Mouse (Mus musculus): ENCODE measurements at regions not wholly inside any gene's neighbourhood (a gene's known extent, or its start where the extent isn't known, plus 50 kb on each side); places are given as distances from the start of the nearest gene placed in this dataset.

DNA sequence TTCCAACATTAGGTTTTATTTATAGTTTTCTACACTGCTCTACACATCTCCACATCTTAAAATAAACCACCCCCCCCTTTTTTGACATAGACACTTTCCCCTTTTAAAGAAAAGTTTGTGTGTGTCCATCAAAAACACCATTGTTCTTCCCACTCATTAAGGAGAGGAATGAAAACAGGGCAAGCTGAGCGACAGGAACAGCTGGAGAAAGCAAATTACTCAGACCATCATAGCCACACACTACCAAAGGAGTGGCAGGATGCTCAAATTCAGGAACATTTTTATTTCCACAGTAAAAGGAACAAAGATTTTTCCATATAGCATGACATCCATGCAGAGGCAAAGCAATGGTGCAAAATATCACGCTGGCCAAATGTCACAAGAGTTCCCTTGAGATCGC is 198.6 kb downstream of the Gm11361 start:
- no peak overlapping the region for H3K27ac ChIP-seq (replicated peaks; ENCODE audit: low read depth, low read length)
- H3K9ac ChIP-seq (ENCODE audit: low read depth, low read length, severe bottlenecking): no peak overlapping the region
- WGBS: 84% methylated on average over 3 of the region's 3 CpGs
- no peak for TF ChIP-seq POLR2A (IDR thresholded peaks at IDR 0.05; ENCODE audit: borderline replicate concordance, extremely low read depth, insufficient read depth, insufficient read length)
- no peak for ATAC-seq (ENCODE audit: low FRiP score, low read depth)
- peaks cover 3% of the 10 kb centered on the region; the same call in 1 of the 2 replicates for H3K36me3 ChIP-seq (ENCODE audit: control insufficient read depth, insufficient read depth, low read length)
- no peak for DNase-seq (ENCODE audit: low spot score)
- H3K27me3 ChIP-seq (ENCODE audit: control insufficient read depth, insufficient read depth, low read length): no peaks in the 10 kb centered on the region
- H3K4me1 ChIP-seq (ENCODE audit: control insufficient read depth, insufficient read depth, low read length): no peaks in the 10 kb centered on the region
- H3K4me2 ChIP-seq (replicated peaks; ENCODE audit: low read depth, low read length, severe bottlenecking): no peak overlapping the region
- H3K9me3 ChIP-seq (ENCODE audit: control insufficient read depth, low read length): no peaks in the 10 kb centered on the region
- H3K4me3 ChIP-seq (replicated peaks; ENCODE audit: low read length): no peak overlapping the region

GRCm38 (mm10) chr13:28455016-28455415 is 197.7 kb downstream of the Gm11361 start:
- H3K9me3 ChIP-seq (ENCODE audit: control insufficient read depth, low read length): no peaks in the 10 kb centered on the region
- no peak for ATAC-seq (ENCODE audit: low FRiP score, low read depth)
- 87% methylated on average over 10 of the region's 10 CpGs for WGBS
- no peak for DNase-seq (ENCODE audit: low spot score)
- no peak overlapping the region for H3K4me3 ChIP-seq (replicated peaks; ENCODE audit: low read length)
- no peaks in the 10 kb centered on the region for H3K4me1 ChIP-seq (ENCODE audit: control insufficient read depth, insufficient read depth, low read length)
- H3K36me3 ChIP-seq (ENCODE audit: control insufficient read depth, insufficient read depth, low read length): no peaks in the 10 kb centered on the region
- H3K27ac ChIP-seq (replicated peaks; ENCODE audit: low read depth, low read length): no peak overlapping the region
- TF ChIP-seq POLR2A (IDR thresholded peaks at IDR 0.05; ENCODE audit: borderline replicate concordance, extremely low read depth, insufficient read depth, insufficient read length): no peak
- no peaks in the 10 kb centered on the region for H3K27me3 ChIP-seq (ENCODE audit: control insufficient read depth, insufficient read depth, low read length)
- H3K9ac ChIP-seq (ENCODE audit: low read depth, low read length, severe bottlenecking): no peak overlapping the region
- H3K4me2 ChIP-seq (replicated peaks; ENCODE audit: low read depth, low read length, severe bottlenecking): no peak overlapping the region

DNA sequence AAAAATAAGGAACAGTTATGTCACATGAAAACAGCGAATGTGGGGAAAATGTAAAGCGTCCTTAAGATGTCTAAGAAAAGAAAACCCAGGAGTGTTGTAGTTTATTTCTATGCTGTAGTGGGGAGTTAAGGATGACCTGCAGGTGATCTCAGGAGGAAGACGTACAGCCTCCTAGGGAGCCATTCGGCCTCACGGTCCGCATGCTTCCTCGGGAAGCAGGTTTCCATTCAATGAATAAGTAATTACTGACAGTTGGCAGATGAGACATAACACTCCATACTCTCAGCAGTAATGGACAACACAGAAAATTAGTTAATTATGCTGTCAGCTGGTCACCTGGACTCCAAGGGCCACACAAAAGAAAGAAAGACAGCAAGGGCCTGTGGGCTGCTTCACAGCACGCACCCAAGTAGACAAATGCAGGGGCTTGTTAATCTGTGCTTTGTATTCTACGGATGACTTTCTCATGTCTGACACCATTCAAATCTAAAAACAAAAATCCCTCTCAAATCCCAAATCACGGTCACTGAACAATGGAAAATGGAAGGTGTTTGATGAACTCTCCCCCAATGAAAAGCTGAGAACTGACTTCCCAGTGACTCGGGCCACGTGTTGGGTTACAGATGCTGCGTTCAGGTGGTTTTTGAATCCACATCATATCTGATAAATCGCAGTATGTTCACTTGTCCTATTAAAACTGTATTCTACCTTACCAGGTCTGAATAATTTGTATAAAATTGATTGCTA is 193.5 kb downstream of the Gm11361 start:
- no peaks in the 10 kb centered on the region for H3K27me3 ChIP-seq (ENCODE audit: control insufficient read depth, insufficient read depth, low read length)
- no peak overlapping the region for H3K27ac ChIP-seq (replicated peaks; ENCODE audit: low read depth, low read length)
- H3K4me3 ChIP-seq (replicated peaks; ENCODE audit: low read length): no peak overlapping the region
- WGBS: 87% methylated on average over 14 of the region's 14 CpGs
- no peaks in the 10 kb centered on the region for H3K4me1 ChIP-seq (ENCODE audit: control insufficient read depth, insufficient read depth, low read length)
- DNase-seq (ENCODE audit: low spot score): no peak
- no peak for TF ChIP-seq POLR2A (IDR thresholded peaks at IDR 0.05; ENCODE audit: borderline replicate concordance, extremely low read depth, insufficient read depth, insufficient read length)
- H3K36me3 ChIP-seq (ENCODE audit: control insufficient read depth, insufficient read depth, low read length): no peaks in the 10 kb centered on the region
- ATAC-seq (ENCODE audit: low FRiP score, low read depth): no peak
- no peak overlapping the region for H3K9ac ChIP-seq (ENCODE audit: low read depth, low read length, severe bottlenecking)
- H3K9me3 ChIP-seq (ENCODE audit: control insufficient read depth, low read length): no peaks in the 10 kb centered on the region
- no peak overlapping the region for H3K4me2 ChIP-seq (replicated peaks; ENCODE audit: low read depth, low read length, severe bottlenecking)

DNA sequence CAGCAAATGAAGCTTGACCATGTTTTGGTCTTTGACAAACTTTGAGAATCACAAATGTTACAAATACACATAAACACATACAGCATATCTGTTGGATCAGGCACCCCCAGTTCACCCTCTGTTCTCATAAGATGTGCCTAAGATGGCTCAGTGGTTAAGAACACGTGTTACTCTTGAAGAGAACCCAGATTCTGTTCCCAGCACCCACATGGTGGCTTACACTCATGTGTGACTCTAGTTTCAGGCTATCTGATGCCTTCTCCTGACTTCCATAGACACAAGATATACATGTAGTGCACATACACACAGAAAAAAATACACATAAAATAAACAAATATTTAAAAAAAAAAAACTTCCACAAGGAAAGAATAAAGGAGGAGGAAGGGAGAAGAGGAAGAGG is 191.7 kb downstream of the Gm11361 start:
- Histone ChIP-seq H3K27ac (replicated peaks; ENCODE audit: low read depth, low read length) (no peak overlapping the region), H3K4me2 (replicated peaks; ENCODE audit: low read depth, low read length, severe bottlenecking) (no peak overlapping the region), H3K4me3 (replicated peaks; ENCODE audit: low read length) (no peak overlapping the region), H3K4me1 (ENCODE audit: control insufficient read depth, insufficient read depth, low read length) (no peaks in the 10 kb centered on the region), H3K36me3 (ENCODE audit: control insufficient read depth, insufficient read depth, low read length) (no peaks in the 10 kb centered on the region), H3K27me3 (ENCODE audit: control insufficient read depth, insufficient read depth, low read length) (no peaks in the 10 kb centered on the region), H3K9ac (ENCODE audit: low read depth, low read length, severe bottlenecking) (no peak overlapping the region), H3K9me3 (ENCODE audit: control insufficient read depth, low read length) (no peaks in the 10 kb centered on the region)
- WGBS: 85% methylated on average over 1 of the region's 1 CpGs
- ATAC-seq (ENCODE audit: low FRiP score, low read depth) (no peak), DNase-seq (ENCODE audit: low spot score) (no peak)
- no peak for TF ChIP-seq POLR2A (IDR thresholded peaks at IDR 0.05; ENCODE audit: borderline replicate concordance, extremely low read depth, insufficient read depth, insufficient read length)

- no peak overlapping the region for H3K9ac ChIP-seq (ENCODE audit: low read depth, low read length, severe bottlenecking)
- no peak for DNase-seq (ENCODE audit: low spot score)
- H3K4me3 ChIP-seq (replicated peaks; ENCODE audit: low read length): no peak overlapping the region
- no peak overlapping the region for H3K27ac ChIP-seq (replicated peaks; ENCODE audit: low read depth, low read length)
- no peaks in the 10 kb centered on the region for H3K36me3 ChIP-seq (ENCODE audit: control insufficient read depth, insufficient read depth, low read length)
- peaks cover 3% of the 10 kb centered on the region; the same call in 1 of the 2 replicates for H3K9me3 ChIP-seq (ENCODE audit: control insufficient read depth, low read length)
- TF ChIP-seq POLR2A (IDR thresholded peaks at IDR 0.05; ENCODE audit: borderline replicate concordance, extremely low read depth, insufficient read depth, insufficient read length): no peak
- ATAC-seq (ENCODE audit: low FRiP score, low read depth): no peak
- no peaks in the 10 kb centered on the region for H3K27me3 ChIP-seq (ENCODE audit: control insufficient read depth, insufficient read depth, low read length)
- no peaks in the 10 kb centered on the region for H3K4me1 ChIP-seq (ENCODE audit: control insufficient read depth, insufficient read depth, low read length)
- no peak overlapping the region for H3K4me2 ChIP-seq (replicated peaks; ENCODE audit: low read depth, low read length, severe bottlenecking)
Measured at GRCm38 (mm10) chr13:28442250-28442649, 184.9 kb downstream of the Gm11361 start.
